Mouse (Mus musculus) heart, embryonic 12.5 days (tissue): ENCODE results near the gene Podn. TPM values are rescaled to one million over a fixed set of nuclear protein-coding genes. Genes with fewer than 3 reads are reported as not detected.

Source experiments
- ATAC-seq: fragments of 200-750 bp; cut with Nextera tagmentation; 2 replicates; pipeline ENCODE4 v1.8.0; 2017; ENCODE audit warnings: moderate TSS enrichment, moderate library complexity; ENCODE audit not compliant: insufficient number of reproducible peaks, low FRiP score
- H3K27ac ChIP-seq: fragments of 300-500 bp; sonication (generic); 2 replicates; pipeline ENCODE4 v1.5.1; 2016; ENCODE audit warnings: mild to moderate bottlenecking, moderate library complexity; ENCODE audit not compliant: poor library complexity, severe bottlenecking
- H3K27me3 ChIP-seq: fragments of 300-500 bp; sonication (generic); replicated peaks from 2 replicates; pipeline ENCODE4 v1.6.1; 2016; ENCODE audit warnings: mild to moderate bottlenecking, moderate library complexity
- H3K36me3 ChIP-seq: fragments of 300-500 bp; sonication (generic); 2 replicates; pipeline ENCODE4 v1.6.1; 2016; ENCODE audit warnings: mild to moderate bottlenecking, moderate library complexity
- H3K4me1 ChIP-seq: fragments of 300-500 bp; sonication (generic); replicated peaks from 2 replicates; pipeline ENCODE4 v1.6.1; 2016; ENCODE audit warnings: mild to moderate bottlenecking
- H3K4me2 ChIP-seq: fragments of 300-500 bp; sonication (generic); 2 replicates; pipeline ENCODE4 v1.6.1; 2016; ENCODE audit warnings: mild to moderate bottlenecking, moderate library complexity
- H3K4me3 ChIP-seq: fragments of 300-500 bp; sonication (generic); 2 replicates; pipeline ENCODE4 v1.5.1; 2016; ENCODE audit warnings: mild to moderate bottlenecking
- H3K9ac ChIP-seq: fragments of 300-500 bp; sonication (generic); 2 replicates; pipeline ENCODE4 v1.6.1; 2016; ENCODE audit warnings: mild to moderate bottlenecking, moderate library complexity
- H3K9me3 ChIP-seq: fragments of 300-500 bp; sonication (generic); replicated peaks from 2 replicates; pipeline ENCODE4 v1.6.1; 2016; ENCODE audit warnings: mild to moderate bottlenecking, moderate library complexity
- WGBS: fragments of 180-500 bp; shearing (Covaris S2); methylation state at CpG from one replicate; pipeline ENCODE4 v1.1.7; 2016; 5-methylcytosine and 5-hydroxymethylcytosine counted together
- polyA plus RNA-seq: library from polyadenylated mRNA; unstranded; fragments of >200 nt; fragmentation: Nextera tagmentation; extraction: Ambion mirVana; gene quantifications from 2 replicates; pipeline ENCODE4 v1.2.1, GENCODE M21; 2016

Podn gene
- polyA plus RNA-seq, 1 experiment from 2014 or later: 0.55 TPM

- Histone ChIP-seq H3K9me3 (peaks cover 4% of the 10 kb centered on the region; the same call in 1 of the 2 replicates), H3K9ac (no peak overlapping the region), H3K27ac (no peak overlapping the region), H3K4me2 (0 out of 2 replicates have a peak overlapping the region, but pooled peaks have one; percentile 4), H3K4me1 (0 out of 2 replicates have a peak, but pooled peaks cover 6% of the 10 kb centered on the region), H3K27me3 (0 out of 2 replicates have a peak, but pooled peaks cover 4% of the 10 kb centered on the region), H3K4me3 (no peak overlapping the region), H3K36me3 (no peaks in the 10 kb centered on the region)
- WGBS: 33% methylated on average over 11 of the region's 11 CpGs
- ATAC-seq: no peak
Observed at GRCm38 (mm10) chr4:107998641-107999332, 97.5 kb downstream of the Podn start.

- no peak for ATAC-seq
- Histone ChIP-seq H3K36me3 (no peaks in the 10 kb centered on the region), H3K4me2 (no peak overlapping the region), H3K9ac (no peak overlapping the region), H3K4me1 (peaks cover 13% of the 10 kb centered on the region; the same call in 1 of the 2 replicates), H3K27me3 (peaks cover 16% of the 10 kb centered on the region; the same call in 1 of the 2 replicates), H3K4me3 (no peak overlapping the region), H3K9me3 (peaks cover 4% of the 10 kb centered on the region; the same call in 1 of the 2 replicates), H3K27ac (no peak overlapping the region)
- WGBS: 90% methylated on average over 9 of the region's 9 CpGs
Observed at GRCm38 (mm10) chr4:107996418-107996986, 99.7 kb downstream of the Podn start.

- H3K4me1 ChIP-seq: peaks cover 16% of the 10 kb centered on the region; the same call in 1 of the 2 replicates
- 68% methylated on average over 6 of the region's 6 CpGs for WGBS
- peaks cover 16% of the 10 kb centered on the region; the same call in 1 of the 2 replicates for H3K27me3 ChIP-seq
- H3K4me3 ChIP-seq: no peak overlapping the region
- no peaks in the 10 kb centered on the region for H3K36me3 ChIP-seq
- peaks cover 4% of the 10 kb centered on the region; the same call in 1 of the 2 replicates for H3K9me3 ChIP-seq
- H3K4me2 ChIP-seq: no peak overlapping the region
- no peak overlapping the region for H3K27ac ChIP-seq
- no peak overlapping the region for H3K9ac ChIP-seq
- no peak for ATAC-seq
Observed at GRCm38 (mm10) chr4:107995727-107996126, 100.5 kb downstream of the Podn start.

DNA sequence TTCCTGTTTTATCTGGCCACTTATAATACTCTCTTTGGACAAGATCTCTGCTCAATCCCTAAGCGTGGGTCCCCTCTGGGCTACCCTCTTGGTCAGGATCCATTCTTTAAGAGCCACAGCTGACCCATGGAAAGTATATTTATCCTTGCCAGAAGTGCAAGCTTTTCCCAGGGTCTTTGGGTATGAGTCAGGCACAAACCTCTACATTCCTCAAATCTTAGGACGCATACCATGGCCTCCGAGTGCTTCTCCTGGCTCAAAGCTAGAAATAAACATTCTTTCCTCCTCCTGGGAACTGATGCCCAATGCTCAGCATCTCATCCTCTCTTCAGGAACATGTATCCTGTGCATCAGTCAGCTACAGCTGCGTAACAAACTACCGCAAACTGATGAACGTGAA is 101.2 kb downstream of the Podn start:
- WGBS: 84% methylated on average over 6 of the region's 6 CpGs
- H3K27ac ChIP-seq: no peak overlapping the region

GRCm38 (mm10) chr4:107991879-107992278 is 104.4 kb downstream of the Podn start:
- Histone ChIP-seq H3K36me3 (no peaks in the 10 kb centered on the region), H3K4me1 (peaks cover 16% of the 10 kb centered on the region), H3K27ac (no peak overlapping the region), H3K27me3 (peaks cover 13% of the 10 kb centered on the region; the same call in 1 of the 2 replicates), H3K4me2 (no peak overlapping the region), H3K9ac (no peak overlapping the region), H3K9me3 (peaks cover 4% of the 10 kb centered on the region; the same call in 1 of the 2 replicates), H3K4me3 (no peak overlapping the region)
- 23% methylated on average over 6 of the region's 6 CpGs for WGBS
- no peak for ATAC-seq

More for the DNA sequence above, 101.2 kb downstream of the Podn start:
- Histone ChIP-seq H3K36me3 (no peaks in the 10 kb centered on the region), H3K4me1 (peaks cover 17% of the 10 kb centered on the region; the same call in 1 of the 2 replicates), H3K4me3 (no peak overlapping the region), H3K4me2 (no peak overlapping the region), H3K9ac (no peak overlapping the region), H3K9me3 (peaks cover 4% of the 10 kb centered on the region; the same call in 1 of the 2 replicates), H3K27me3 (peaks cover 16% of the 10 kb centered on the region; the same call in 1 of the 2 replicates)
- no peak for ATAC-seq

- Histone ChIP-seq H3K9ac (no peak overlapping the region), H3K4me2 (no peak overlapping the region), H3K4me3 (no peak overlapping the region), H3K36me3 (no peaks in the 10 kb centered on the region), H3K4me1 (peaks cover 20% of the 10 kb centered on the region), H3K27me3 (peaks cover 21% of the 10 kb centered on the region; the same call in 1 of the 2 replicates), H3K27ac (no peak overlapping the region), H3K9me3 (peaks cover 4% of the 10 kb centered on the region; the same call in 1 of the 2 replicates)
- 44% methylated on average over 5 of the region's 5 CpGs for WGBS
- no peak for ATAC-seq
Observed at GRCm38 (mm10) chr4:107990818-107991217, 105.4 kb downstream of the Podn start.

DNA sequence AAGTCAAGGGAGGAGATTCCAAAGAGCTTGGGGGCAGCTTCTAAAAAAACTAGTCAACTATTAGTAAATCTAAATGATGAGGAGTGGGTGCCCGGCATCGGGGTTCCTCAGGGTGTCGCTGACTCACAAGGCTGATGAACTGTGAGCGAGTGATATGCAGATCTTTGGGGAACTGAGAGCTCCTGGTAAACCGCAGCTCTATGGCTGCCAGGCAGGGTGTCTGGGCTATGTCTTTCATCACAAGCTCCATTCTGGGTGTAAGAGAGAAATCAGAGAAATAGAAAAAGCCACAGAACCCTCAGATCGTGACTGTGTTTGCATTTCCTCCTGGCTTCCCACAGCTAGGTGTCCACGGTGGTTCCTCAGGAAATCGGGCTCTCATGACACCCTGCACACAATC is 107.3 kb downstream of the Podn start:
- Histone ChIP-seq H3K4me3 (no peak overlapping the region), H3K27ac (no peak overlapping the region), H3K36me3 (no peaks in the 10 kb centered on the region), H3K9me3 (no peaks in the 10 kb centered on the region), H3K4me1 (peaks cover 20% of the 10 kb centered on the region), H3K27me3 (peaks cover 24% of the 10 kb centered on the region; the same call in 1 of the 2 replicates), H3K4me2 (peak overlapping the region; percentile 8; the same call in 1 of the 2 replicates), H3K9ac (no peak overlapping the region)
- no peak for ATAC-seq
- WGBS: 7% methylated on average over 8 of the region's 8 CpGs

- Histone ChIP-seq H3K9me3 (no peaks in the 10 kb centered on the region), H3K4me1 (peaks cover 14% of the 10 kb centered on the region), H3K9ac (no peak overlapping the region), H3K36me3 (no peaks in the 10 kb centered on the region), H3K4me2 (no peak overlapping the region), H3K27ac (no peak overlapping the region), H3K27me3 (0 out of 2 replicates have a peak, but pooled peaks cover 11% of the 10 kb centered on the region), H3K4me3 (no peak overlapping the region)
- no peak for ATAC-seq
- WGBS: 75% methylated on average over 11 of the region's 11 CpGs
Observed at GRCm38 (mm10) chr4:107986386-107987168, 109.7 kb downstream of the Podn start.

- Histone ChIP-seq H3K9me3 (no peaks in the 10 kb centered on the region), H3K4me3 (no peak overlapping the region), H3K4me1 (peaks cover 19% of the 10 kb centered on the region), H3K4me2 (no peak overlapping the region), H3K27me3 (0 out of 2 replicates have a peak, but pooled peaks cover 11% of the 10 kb centered on the region), H3K27ac (no peak overlapping the region), H3K36me3 (no peaks in the 10 kb centered on the region), H3K9ac (no peak overlapping the region)
- no peak for ATAC-seq
- 71% methylated on average over 5 of the region's 5 CpGs for WGBS
Observed at GRCm38 (mm10) chr4:107985812-107986211, 110.4 kb downstream of the Podn start.

- ATAC-seq: no peak
- WGBS: 73% methylated on average over 7 of the region's 7 CpGs
- H3K9me3 ChIP-seq: no peaks in the 10 kb centered on the region
- H3K36me3 ChIP-seq: no peaks in the 10 kb centered on the region
- no peak overlapping the region for H3K9ac ChIP-seq
- no peak overlapping the region for H3K4me3 ChIP-seq
- no peak overlapping the region for H3K27ac ChIP-seq
- peaks cover 23% of the 10 kb centered on the region for H3K4me1 ChIP-seq
- H3K27me3 ChIP-seq: 0 out of 2 replicates have a peak, but pooled peaks cover 11% of the 10 kb centered on the region
- H3K4me2 ChIP-seq: no peak overlapping the region
Observed at GRCm38 (mm10) chr4:107984282-107984981, 111.8 kb downstream of the Podn start.
